Mouse (Mus musculus): ENCODE data around the gene Gm21852.
"Not testable (repeated sequence)": the region's sequence is repeated elsewhere in the genome, so short reads cannot be mapped to it uniquely, and the experiment has no call there.

Gene Gm21852

DNA sequence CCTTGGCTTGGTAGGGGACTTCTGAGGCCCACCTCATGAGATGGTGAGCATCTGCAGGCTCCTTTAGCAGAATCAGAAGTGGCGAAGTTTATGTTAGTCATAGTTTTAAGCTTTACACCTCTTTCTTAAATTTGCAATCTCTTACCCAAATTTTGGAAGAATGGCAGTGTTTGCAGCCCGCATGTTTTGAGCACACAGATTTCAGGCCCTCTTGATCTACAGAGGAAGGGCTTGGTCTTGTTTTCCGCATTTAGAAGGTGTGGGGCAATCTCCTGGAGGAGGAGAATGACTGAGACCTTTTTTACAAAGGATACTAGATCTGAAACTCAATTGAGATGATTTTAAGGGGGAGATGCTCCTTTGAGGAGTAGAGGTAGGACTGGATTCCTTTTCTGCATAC is at the start of gene Gm21852:
Gene Gm21852, minus strand, starts transcription at position 101 of the 400 bp plus-strand sequence.
- DNase-seq: not testable (repeated sequence)

All from cerebellum, adult 9-10 months (tissue).